Mouse (Mus musculus): ENCODE measurements around the gene Ntrk3. TPM values are rescaled to one million over a fixed set of nuclear protein-coding genes. Genes with fewer than 3 reads are reported as not detected.

Gene Ntrk3
- polyA plus RNA-seq, 1 experiment from 2014 or later, result 2.2 TPM

- Histone ChIP-seq H3K9ac (no peak overlapping the region), H3K9me3 (no peaks in the 10 kb centered on the region), H3K36me3 (no peaks in the 10 kb centered on the region), H3K27ac (no peak overlapping the region), H3K27me3 (no peaks in the 10 kb centered on the region), H3K4me2 (replicated peaks) (no peak overlapping the region), H3K4me3 (no peak overlapping the region), H3K4me1 (no peaks in the 10 kb centered on the region)
- 18% methylated on average over 4 of the region's 4 CpGs for WGBS
- no peak for ATAC-seq (ENCODE audit: low FRiP score, low read depth)
Observed at GRCm38 (mm10) chr7:78258151-78258550, 479.7 kb downstream of the Ntrk3 start.

GRCm38 (mm10) chr7:78253777-78254385 is 483.9 kb downstream of the Ntrk3 start:
- Histone ChIP-seq H3K4me3 (no peak overlapping the region), H3K9ac (no peak overlapping the region), H3K27ac (no peak overlapping the region), H3K4me1 (no peaks in the 10 kb centered on the region), H3K9me3 (no peaks in the 10 kb centered on the region), H3K27me3 (no peaks in the 10 kb centered on the region), H3K36me3 (no peaks in the 10 kb centered on the region), H3K4me2 (replicated peaks) (no peak overlapping the region)
- ATAC-seq (ENCODE audit: low FRiP score, low read depth), result no peak
- WGBS, result 73% methylated on average over 3 of the region's 3 CpGs

DNA sequence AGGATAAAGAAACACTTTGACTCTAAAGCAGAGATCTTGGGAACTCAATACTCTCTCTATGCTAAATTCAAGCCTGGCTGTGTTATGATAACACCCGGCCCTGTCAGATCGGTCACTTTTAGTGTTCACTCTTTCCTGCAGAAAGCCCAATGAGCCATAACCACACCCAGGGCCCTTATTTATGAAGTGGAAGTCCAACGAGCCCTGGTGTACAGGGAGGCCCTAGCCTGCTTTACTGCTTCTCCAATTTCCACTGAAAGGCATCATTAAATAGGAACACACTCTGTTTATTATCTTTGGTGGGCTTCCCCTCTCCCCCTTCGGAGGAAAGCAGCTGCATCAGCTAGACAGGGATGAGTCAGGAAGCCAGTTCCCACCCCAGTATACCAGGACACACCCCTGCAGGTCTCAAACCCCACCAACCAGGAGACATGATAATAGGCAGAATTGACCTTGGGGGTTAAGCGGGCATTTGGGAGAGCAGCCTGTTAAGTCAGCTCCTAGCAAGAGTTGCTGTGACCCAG is 489.6 kb downstream of the Ntrk3 start:
- Histone ChIP-seq H3K36me3 (no peaks in the 10 kb centered on the region), H3K27me3 (no peaks in the 10 kb centered on the region), H3K9me3 (no peaks in the 10 kb centered on the region), H3K4me3 (no peak overlapping the region), H3K27ac (no peak overlapping the region), H3K4me2 (replicated peaks) (no peak overlapping the region), H3K9ac (no peak overlapping the region), H3K4me1 (no peaks in the 10 kb centered on the region)
- no peak for ATAC-seq (ENCODE audit: low FRiP score, low read depth)
- 50% methylated on average over 5 of the region's 5 CpGs for WGBS

GRCm38 (mm10) chr7:78239012-78239411 is 498.8 kb downstream of the Ntrk3 start:
- 74% methylated on average over 2 of the region's 2 CpGs for WGBS

DNA sequence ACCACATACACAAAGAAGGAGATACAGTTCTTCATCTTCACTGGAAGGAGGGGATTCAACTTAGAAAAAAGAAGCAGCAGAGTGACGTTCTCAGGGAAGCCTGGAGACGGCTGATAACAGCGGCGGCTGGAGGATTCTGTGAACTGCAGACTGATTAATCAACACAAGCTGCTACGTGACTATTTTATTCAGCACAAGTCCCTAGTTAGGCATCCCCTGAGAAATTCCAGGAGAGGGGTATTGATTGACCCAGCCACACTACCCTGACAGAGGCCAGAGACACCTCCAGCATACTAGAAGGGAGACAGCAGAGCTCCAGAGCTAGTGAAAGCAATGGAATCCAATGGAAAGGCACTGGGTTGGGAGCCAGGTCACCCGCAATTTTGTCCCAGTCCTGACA is 516.1 kb downstream of the Ntrk3 start:
- H3K36me3 ChIP-seq, result no peaks in the 10 kb centered on the region
- H3K27me3 ChIP-seq, result no peaks in the 10 kb centered on the region
- no peaks in the 10 kb centered on the region for H3K4me1 ChIP-seq
- H3K27ac ChIP-seq, result no peak overlapping the region
- no peaks in the 10 kb centered on the region for H3K9me3 ChIP-seq
- H3K4me3 ChIP-seq, result no peak overlapping the region
- 60% methylated on average over 6 of the region's 6 CpGs for WGBS
- no peak overlapping the region for H3K4me2 ChIP-seq (replicated peaks)
- no peak overlapping the region for H3K9ac ChIP-seq
- no peak for ATAC-seq (ENCODE audit: low FRiP score, low read depth)

More at GRCm38 (mm10) chr7:78239012-78239411, 498.8 kb downstream of the Ntrk3 start:
- Histone ChIP-seq H3K9ac (no peak overlapping the region), H3K27ac (no peak overlapping the region), H3K4me3 (no peak overlapping the region), H3K4me2 (replicated peaks) (no peak overlapping the region), H3K27me3 (no peaks in the 10 kb centered on the region), H3K36me3 (no peaks in the 10 kb centered on the region), H3K4me1 (no peaks in the 10 kb centered on the region), H3K9me3 (no peaks in the 10 kb centered on the region)
- no peak for ATAC-seq (ENCODE audit: low FRiP score, low read depth)

DNA sequence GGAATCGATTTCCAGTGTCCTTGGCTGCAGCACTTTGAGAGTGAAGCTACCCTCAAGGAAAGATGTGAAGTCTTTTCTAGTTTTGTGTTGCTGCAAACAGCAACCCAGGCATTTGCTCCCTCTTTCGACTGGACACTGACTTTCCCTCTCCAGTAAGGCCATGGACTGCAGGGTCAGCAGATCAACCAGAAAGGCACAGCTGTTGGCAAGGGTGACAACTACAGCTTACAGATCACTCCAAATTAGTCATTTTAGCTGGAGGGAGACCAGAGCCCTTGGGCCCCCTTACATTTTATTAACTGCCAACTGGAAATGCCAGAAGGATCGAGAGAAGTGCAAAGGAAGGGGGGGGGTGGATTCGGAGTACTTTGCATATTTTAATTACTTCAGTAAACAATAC is 516.9 kb downstream of the Ntrk3 start:
- no peak for ATAC-seq (ENCODE audit: low FRiP score, low read depth)
- no peaks in the 10 kb centered on the region for H3K9me3 ChIP-seq
- WGBS, result 53% methylated on average over 4 of the region's 4 CpGs
- H3K4me1 ChIP-seq, result no peaks in the 10 kb centered on the region
- H3K4me2 ChIP-seq (replicated peaks), result no peak overlapping the region
- no peak overlapping the region for H3K27ac ChIP-seq
- no peak overlapping the region for H3K4me3 ChIP-seq
- H3K9ac ChIP-seq, result no peak overlapping the region
- H3K27me3 ChIP-seq, result no peaks in the 10 kb centered on the region
- no peaks in the 10 kb centered on the region for H3K36me3 ChIP-seq

DNA sequence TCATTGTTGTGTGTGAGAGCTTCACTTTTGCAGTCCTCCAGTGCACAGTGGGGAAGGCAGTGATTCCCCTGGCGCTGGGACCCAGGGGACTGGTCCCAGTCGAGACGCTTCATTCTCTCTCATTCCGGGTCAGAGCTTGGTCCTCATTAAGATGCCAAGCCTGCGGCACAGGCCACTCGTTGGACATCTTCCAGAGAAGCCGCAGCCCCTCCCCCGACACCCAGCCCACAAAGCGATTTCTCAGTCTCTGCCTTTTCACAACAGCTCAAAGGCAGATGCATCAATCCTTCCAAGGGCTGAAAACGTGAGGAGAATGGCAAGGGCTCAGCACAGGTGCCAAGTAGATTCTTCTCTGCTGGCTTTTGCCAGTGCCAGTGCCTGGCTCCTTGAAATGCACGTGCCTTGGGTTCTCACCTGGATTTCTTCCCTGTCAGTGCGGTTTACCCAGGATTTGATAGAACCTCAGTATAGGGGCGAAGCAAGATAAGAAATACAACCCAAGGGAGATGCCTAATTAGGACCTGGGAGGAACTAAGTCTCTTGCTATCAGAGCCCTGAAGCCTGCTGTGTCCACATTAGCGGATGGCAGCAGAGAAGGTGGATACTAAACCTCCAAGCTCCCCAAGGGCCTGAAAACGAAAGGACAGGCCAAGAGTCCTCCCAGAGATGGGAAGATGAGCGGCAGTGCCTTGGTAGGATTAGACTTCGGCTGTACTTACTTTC is 546.7 kb downstream of the Ntrk3 start:
- Histone ChIP-seq H3K4me3 (no peak overlapping the region), H3K9ac (no peak overlapping the region), H3K4me1 (no peaks in the 10 kb centered on the region), H3K27me3 (no peaks in the 10 kb centered on the region), H3K4me2 (replicated peaks) (no peak overlapping the region), H3K36me3 (no peaks in the 10 kb centered on the region), H3K9me3 (no peaks in the 10 kb centered on the region), H3K27ac (no peak overlapping the region)
- 30% methylated on average over 17 of the region's 17 CpGs for WGBS
- ATAC-seq (ENCODE audit: low FRiP score, low read depth), result no peak

- no peaks in the 10 kb centered on the region for H3K9me3 ChIP-seq
- H3K36me3 ChIP-seq, result no peaks in the 10 kb centered on the region
- WGBS, result 18% methylated on average over 4 of the region's 4 CpGs
- H3K9ac ChIP-seq, result no peak overlapping the region
- no peak overlapping the region for H3K4me2 ChIP-seq (replicated peaks)
- no peaks in the 10 kb centered on the region for H3K27me3 ChIP-seq
- no peak overlapping the region for H3K27ac ChIP-seq
- H3K4me3 ChIP-seq, result no peak overlapping the region
- ATAC-seq (ENCODE audit: low FRiP score, low read depth), result no peak
- H3K4me1 ChIP-seq, result no peaks in the 10 kb centered on the region
Observed at GRCm38 (mm10) chr7:78185578-78185977, 552.2 kb downstream of the Ntrk3 start.

DNA sequence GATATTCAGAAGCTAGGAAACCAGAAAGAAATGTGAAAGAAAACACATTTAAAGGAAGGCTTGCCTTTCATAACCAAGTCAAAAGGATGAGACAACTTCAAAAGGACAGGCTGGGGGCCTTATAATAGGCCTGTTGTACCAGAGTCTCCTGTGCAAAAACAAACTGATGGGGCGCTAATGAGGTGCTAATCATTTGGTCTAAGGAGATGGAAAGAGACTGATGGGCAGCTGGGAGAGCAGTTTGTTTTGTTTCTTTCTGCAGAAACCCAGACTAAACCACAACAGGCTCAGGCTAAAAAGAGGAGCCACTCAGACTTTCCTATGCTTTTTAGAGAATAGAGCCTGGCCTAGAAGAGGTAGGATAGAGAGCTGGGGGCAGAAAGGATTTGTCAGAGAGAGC is 554.4 kb downstream of the Ntrk3 start:
- no peak for ATAC-seq (ENCODE audit: low FRiP score, low read depth)
- Histone ChIP-seq H3K36me3 (no peaks in the 10 kb centered on the region), H3K4me2 (replicated peaks) (no peak overlapping the region), H3K9ac (no peak overlapping the region), H3K27ac (no peak overlapping the region), H3K4me1 (no peaks in the 10 kb centered on the region), H3K4me3 (no peak overlapping the region), H3K9me3 (no peaks in the 10 kb centered on the region), H3K27me3 (no peaks in the 10 kb centered on the region)
- WGBS, result 10% methylated on average over 1 of the region's 1 CpGs

GRCm38 (mm10) chr7:78179996-78180665 is 557.7 kb downstream of the Ntrk3 start:
- no peaks in the 10 kb centered on the region for H3K27me3 ChIP-seq
- H3K27ac ChIP-seq, result no peak overlapping the region
- ATAC-seq (ENCODE audit: low FRiP score, low read depth), result no peak
- H3K9ac ChIP-seq, result no peak overlapping the region
- H3K9me3 ChIP-seq, result no peaks in the 10 kb centered on the region
- H3K4me3 ChIP-seq, result no peak overlapping the region
- WGBS, result 72% methylated on average over 4 of the region's 4 CpGs
- H3K36me3 ChIP-seq, result no peaks in the 10 kb centered on the region
- no peak overlapping the region for H3K4me2 ChIP-seq (replicated peaks)
- H3K4me1 ChIP-seq, result no peaks in the 10 kb centered on the region

GRCm38 (mm10) chr7:78172267-78172955 is 565.4 kb downstream of the Ntrk3 start:
- ATAC-seq (ENCODE audit: low FRiP score, low read depth), result no peak
- Histone ChIP-seq H3K9ac (no peak overlapping the region), H3K4me2 (replicated peaks) (no peak overlapping the region), H3K36me3 (no peaks in the 10 kb centered on the region), H3K9me3 (no peaks in the 10 kb centered on the region), H3K4me3 (no peak overlapping the region), H3K27me3 (no peaks in the 10 kb centered on the region), H3K4me1 (no peaks in the 10 kb centered on the region), H3K27ac (no peak overlapping the region)
- 53% methylated on average over 5 of the region's 5 CpGs for WGBS

DNA sequence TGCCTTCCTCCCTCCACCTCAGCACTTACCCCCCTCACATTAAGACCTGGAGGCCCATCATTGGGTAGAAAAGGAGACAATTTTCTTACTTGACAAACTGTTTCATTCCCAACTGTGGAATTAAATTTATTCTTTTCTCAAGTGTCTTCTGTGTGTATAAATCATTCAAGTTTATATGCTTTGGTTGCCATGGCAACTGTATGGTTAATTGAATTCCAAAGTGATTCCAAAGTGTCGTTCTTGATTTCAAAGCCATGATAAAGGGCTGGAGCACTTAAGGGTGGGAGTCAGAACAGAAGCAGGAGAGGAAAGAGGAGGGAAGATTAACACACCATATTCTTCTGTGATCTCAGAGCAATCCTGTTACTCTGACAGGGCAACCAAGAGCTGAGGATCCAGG is 572.3 kb downstream of the Ntrk3 start:
- Histone ChIP-seq H3K9me3 (no peaks in the 10 kb centered on the region), H3K4me3 (no peak overlapping the region), H3K36me3 (no peaks in the 10 kb centered on the region), H3K27ac (no peak overlapping the region), H3K4me2 (replicated peaks) (no peak overlapping the region), H3K27me3 (no peaks in the 10 kb centered on the region), H3K4me1 (no peaks in the 10 kb centered on the region), H3K9ac (no peak overlapping the region)
- whole genome bisulfite sequencing, result 39% methylated on average over 1 of the region's 1 CpGs
- no peak for ATAC-seq (ENCODE audit: low FRiP score, low read depth)
